ENCODE assay signal across 18 mouse cellular contexts in the genomic region with DNA sequence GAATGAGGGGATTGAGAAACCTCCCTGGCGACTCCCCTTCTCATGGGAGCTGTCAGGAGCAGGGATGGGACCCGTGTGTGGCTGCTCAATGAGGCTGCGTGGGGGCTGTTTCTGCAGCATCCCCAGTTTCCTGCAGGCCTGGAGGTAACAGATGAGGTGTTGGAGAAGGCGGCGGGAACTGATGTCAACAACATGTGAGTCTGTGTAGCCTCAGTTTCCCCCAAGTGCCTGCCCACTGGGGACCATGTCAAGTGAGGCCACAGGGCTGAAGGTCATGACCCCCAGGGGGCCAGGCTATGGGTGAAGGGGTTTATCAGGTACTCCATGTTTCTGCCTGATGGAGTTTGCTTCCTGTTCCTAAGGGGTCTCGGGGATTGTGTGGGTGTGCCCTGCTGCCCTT. TPM values are rescaled to one million over a fixed set of nuclear protein-coding genes. Genes with fewer than 3 reads are reported as not detected.
DNase-seq lines count a peak whose midpoint lies in the region; ATAC-seq and TF ChIP-seq lines count a peak whose summit lies in the region.
"Had no signal": no experiment of that assay in that cellular context is flagged by ENCODE, and none has a peak within 500 bp of the region (broad histone marks: within the 10 kb centered on the region; RNA-seq: fewer than 3 reads in every experiment).

No protein-coding gene starts in this region.

- H3K36me3 ChIP-seq in hindbrain, embryonic 13.5 days: no peaks in the 10 kb centered on the region
- H3K36me3 ChIP-seq in hindbrain, embryonic 11.5 days (ENCODE audit: control insufficient read depth, insufficient read depth, low read length): no peaks in the 10 kb centered on the region
- H3K36me3 ChIP-seq in midbrain, postnatal 0 days (ENCODE audit: insufficient read depth, low read length): peaks cover 6% of the 10 kb centered on the region
- H3K36me3 ChIP-seq in midbrain, embryonic 13.5 days: no peaks in the 10 kb centered on the region

- TF ChIP-seq CTCF in midbrain, postnatal 0 days (IDR thresholded peaks at IDR 0.05): no peak

- no peak overlapping the region for H3K4me3 ChIP-seq in hindbrain, embryonic 13.5 days
- no peak overlapping the region for H3K4me3 ChIP-seq in hindbrain, embryonic 11.5 days (ENCODE audit: low read depth, low read length)
- no peak overlapping the region for H3K4me3 ChIP-seq in midbrain, postnatal 0 days (ENCODE audit: low read depth, low read length)
- no peak overlapping the region for H3K4me3 ChIP-seq in midbrain, embryonic 13.5 days (replicated peaks)
- H3K4me3 ChIP-seq: embryonic facial prominence, embryonic 15.5 days; liver, embryonic 13.5 days; megakaryocyte, embryonic 14.5 days had no signal

- peaks cover 67% of the 10 kb centered on the region for H3K27me3 ChIP-seq in hindbrain, embryonic 13.5 days
- H3K27me3 ChIP-seq in hindbrain, embryonic 11.5 days (ENCODE audit: control insufficient read depth, insufficient read depth, low read length): peaks cover 12% of the 10 kb centered on the region; the same call in 1 of the 2 replicates
- no peaks in the 10 kb centered on the region for H3K27me3 ChIP-seq in midbrain, postnatal 0 days (ENCODE audit: insufficient read depth, low read length)
- peaks cover 17% of the 10 kb centered on the region for H3K27me3 ChIP-seq in midbrain, embryonic 13.5 days
- H3K27me3 ChIP-seq: embryonic facial prominence, embryonic 15.5 days; liver, embryonic 13.5 days had no signal

- WGBS in hindbrain, embryonic 13.5 days: 83% methylated on average over 6 of the region's 6 CpGs
- WGBS in hindbrain, embryonic 11.5 days: 81% methylated on average over 6 of the region's 6 CpGs
- 89% methylated on average over 6 of the region's 6 CpGs for WGBS in midbrain, postnatal 0 days
- 83% methylated on average over 6 of the region's 6 CpGs for WGBS in midbrain, embryonic 13.5 days

- H3K4me2 ChIP-seq in hindbrain, embryonic 13.5 days: no peak overlapping the region
- no peak overlapping the region for H3K4me2 ChIP-seq in hindbrain, embryonic 11.5 days (replicated peaks; ENCODE audit: low read depth, low read length)
- H3K4me2 ChIP-seq in midbrain, postnatal 0 days (ENCODE audit: low read depth, low read length, poor library complexity, severe bottlenecking): no peak overlapping the region
- H3K4me2 ChIP-seq in midbrain, embryonic 13.5 days (replicated peaks): no peak overlapping the region
- H3K4me2 ChIP-seq: embryonic facial prominence, embryonic 15.5 days; liver, embryonic 13.5 days had no signal

- DNase-seq in heart, adult 11 months: peak; percentile 93
- DNase-seq in heart, postnatal 10 days: no peak
- DNase-seq in hindbrain, embryonic 11.5 days (ENCODE audit: low spot score): no peak
- no peak for DNase-seq in midbrain, postnatal 0 days (ENCODE audit: low spot score)
- DNase-seq in kidney, adult 11 months: no peak
- DNase-seq: cerebellum, adult 8-10 months; cerebellum, postnatal 36 days; embryo, embryonic 11 days; gastrocnemius, postnatal 10 days; liver, embryonic 13.5 days; midbrain, embryonic 14.5 days; right cerebral cortex, adult 18-20 months had no signal

- ATAC-seq in hindbrain, embryonic 13.5 days (ENCODE audit: low FRiP score): no peak
- no peak for ATAC-seq in hindbrain, embryonic 11.5 days (ENCODE audit: low FRiP score)
- ATAC-seq in midbrain, postnatal 0 days (ENCODE audit: low FRiP score): no peak
- no peak for ATAC-seq in midbrain, embryonic 13.5 days
- ATAC-seq: CD4-positive, CD25-positive, alpha-beta regulatory T cell, adult 4 months; forebrain, embryonic 14.5 days had no signal

- peaks cover 54% of the 10 kb centered on the region for H3K4me1 ChIP-seq in hindbrain, embryonic 13.5 days (replicated peaks)
- peaks cover 8% of the 10 kb centered on the region; the same call in 1 of the 2 replicates for H3K4me1 ChIP-seq in hindbrain, embryonic 11.5 days (replicated peaks; ENCODE audit: control insufficient read depth, insufficient read depth, low read length)
- H3K4me1 ChIP-seq in midbrain, postnatal 0 days (ENCODE audit: insufficient read depth, low read length): no peaks in the 10 kb centered on the region
- peaks cover 26% of the 10 kb centered on the region for H3K4me1 ChIP-seq in midbrain, embryonic 13.5 days (replicated peaks)

- no peak overlapping the region for H3K27ac ChIP-seq in hindbrain, embryonic 13.5 days
- H3K27ac ChIP-seq in hindbrain, embryonic 11.5 days (ENCODE audit: low read depth, low read length): no peak overlapping the region
- no peak overlapping the region for H3K27ac ChIP-seq in midbrain, postnatal 0 days (ENCODE audit: low read depth, low read length)
- no peak overlapping the region for H3K27ac ChIP-seq in midbrain, embryonic 13.5 days
- H3K27ac ChIP-seq: liver, embryonic 13.5 days had no signal

- intact Hi-C loops in heart, postnatal 10 days (cut with DNase I): loop anchor here (5.0 kb wide), 1 partner anchor 169 kb away; no protein-coding TSS in a partner anchor

- H3K9me3 ChIP-seq in hindbrain, embryonic 13.5 days: no peaks in the 10 kb centered on the region
- no peaks in the 10 kb centered on the region for H3K9me3 ChIP-seq in hindbrain, embryonic 11.5 days (ENCODE audit: control insufficient read depth, low read length)
- no peaks in the 10 kb centered on the region for H3K9me3 ChIP-seq in midbrain, postnatal 0 days (ENCODE audit: low read length)
- H3K9me3 ChIP-seq in midbrain, embryonic 13.5 days: no peaks in the 10 kb centered on the region
- H3K9me3 ChIP-seq: embryonic facial prominence, embryonic 15.5 days; liver, embryonic 13.5 days; megakaryocyte, embryonic 14.5 days had no signal

- peak overlapping the region; percentile 30 for H3K9ac ChIP-seq in hindbrain, embryonic 13.5 days
- H3K9ac ChIP-seq in hindbrain, embryonic 11.5 days (ENCODE audit: low read depth, low read length): no peak overlapping the region
- H3K9ac ChIP-seq in midbrain, postnatal 0 days (replicated peaks; ENCODE audit: low read length, poor library complexity, severe bottlenecking): 0 out of 2 replicates have a peak overlapping the region, but pooled peaks have one; percentile 19
- no peak overlapping the region for H3K9ac ChIP-seq in midbrain, embryonic 13.5 days (replicated peaks)
- H3K9ac ChIP-seq: embryonic facial prominence, embryonic 15.5 days; liver, embryonic 13.5 days had no signal

RNA-seq across cellular contexts. Expression of a gene that starts 17.9 kb away (rescaled TPM):
- total RNA-seq in heart, postnatal 10 days (2021): 10 to 100 TPM; 26.1 to 41.6 TPM
- 21.4 and 25.5 TPM in 2 replicates for polyA plus RNA-seq in hindbrain, embryonic 13.5 days (2015; fragmentation: Nextera tagmentation; extraction: Ambion mirVana)
- polyA plus RNA-seq in hindbrain, embryonic 11.5 days (2014; fragmentation: Nextera tagmentation; extraction: Ambion mirVana): 6.0 and 9.7 TPM in 2 replicates
- total RNA-seq in midbrain, postnatal 0 days (2014; rRNA removed): 42.9 and 45.4 TPM in 2 replicates
- polyA plus RNA-seq in midbrain, postnatal 0 days (2015; fragmentation: Nextera tagmentation; extraction: Ambion mirVana): 25.8 and 30.8 TPM in 2 replicates
- 19.0 and 20.1 TPM in 2 replicates for polyA plus RNA-seq in midbrain, embryonic 13.5 days (2015; fragmentation: Nextera tagmentation; extraction: Ambion mirVana)

RNA-seq across cellular contexts. Expression of a gene that starts 40.7 kb away (rescaled TPM):
- 10 to 100 TPM; 38.0 to 46.7 TPM for total RNA-seq in heart, postnatal 10 days (2021)
- polyA plus RNA-seq in hindbrain, embryonic 13.5 days (2015; fragmentation: Nextera tagmentation; extraction: Ambion mirVana): 79.3 and 84.7 TPM in 2 replicates
- 38.3 and 48.8 TPM in 2 replicates for polyA plus RNA-seq in hindbrain, embryonic 11.5 days (2014; fragmentation: Nextera tagmentation; extraction: Ambion mirVana)
- total RNA-seq in midbrain, postnatal 0 days (2014; rRNA removed): 52.3 and 75.5 TPM in 2 replicates
- 54.3 and 56.2 TPM in 2 replicates for polyA plus RNA-seq in midbrain, postnatal 0 days (2015; fragmentation: Nextera tagmentation; extraction: Ambion mirVana)
- 71.5 and 79.3 TPM in 2 replicates for polyA plus RNA-seq in midbrain, embryonic 13.5 days (2015; fragmentation: Nextera tagmentation; extraction: Ambion mirVana)

Comparison
In these comparisons a context has a peak if more than half of its experiments do, and no peak if none do; other contexts are left out.
1. H3K9ac ChIP-seq: peak in hindbrain, embryonic 13.5 days (single experiment) and midbrain, postnatal 0 days (single experiment); none in hindbrain, embryonic 11.5 days (single experiment) and midbrain, embryonic 13.5 days (single experiment).